Mouse (Mus musculus): ENCODE measurements around the gene Foxp2. TPM values are rescaled to one million over a fixed set of nuclear protein-coding genes. Genes with fewer than 3 reads are reported as not detected.

Foxp2 gene
- polyA plus RNA-seq, 2 experiments = 23.2 to 24.9 TPM

DNA sequence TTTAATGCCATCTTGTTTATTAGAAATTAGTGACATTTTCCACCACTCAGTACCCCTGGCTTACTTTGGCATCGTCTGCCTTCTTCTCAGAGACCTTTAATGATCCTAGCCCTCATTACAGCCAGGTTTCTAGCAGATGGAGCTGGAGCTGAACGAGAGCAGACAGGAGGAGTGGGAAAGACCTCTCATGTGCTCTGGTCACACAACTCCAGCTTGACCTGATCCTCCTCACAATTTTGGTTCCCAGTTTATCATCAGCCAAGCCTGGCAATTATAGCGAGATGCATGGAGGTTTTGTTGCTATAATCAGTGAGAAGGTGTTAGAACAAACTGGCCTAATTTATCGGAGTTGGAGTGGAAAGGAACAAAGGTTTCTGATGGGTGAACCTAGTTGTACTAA lies 500.9 kb downstream of the Foxp2 start:
- Histone ChIP-seq H3K9me3 (ENCODE audit: control insufficient read depth, low read length) (no peaks in the 10 kb centered on the region), H3K27ac (replicated peaks; ENCODE audit: low read depth, low read length) (no peak overlapping the region), H3K9ac (ENCODE audit: low read depth, low read length, severe bottlenecking) (no peak overlapping the region), H3K4me3 (replicated peaks; ENCODE audit: low read length) (no peak overlapping the region), H3K4me1 (ENCODE audit: control insufficient read depth, insufficient read depth, low read length) (no peaks in the 10 kb centered on the region), H3K4me2 (replicated peaks; ENCODE audit: low read depth, low read length, severe bottlenecking) (no peak overlapping the region), H3K27me3 (ENCODE audit: control insufficient read depth, insufficient read depth, low read length) (no peaks in the 10 kb centered on the region), H3K36me3 (ENCODE audit: control insufficient read depth, insufficient read depth, low read length) (peaks cover 5% of the 10 kb centered on the region; the same call in 1 of the 2 replicates)
- DNase-seq (ENCODE audit: low spot score) (no peak), ATAC-seq (ENCODE audit: low FRiP score, low read depth) (no peak)
- 40% methylated on average over 4 of the region's 4 CpGs for WGBS
- TF ChIP-seq POLR2A (IDR thresholded peaks at IDR 0.05; ENCODE audit: borderline replicate concordance, extremely low read depth, insufficient read depth, insufficient read length) = no peak

DNA sequence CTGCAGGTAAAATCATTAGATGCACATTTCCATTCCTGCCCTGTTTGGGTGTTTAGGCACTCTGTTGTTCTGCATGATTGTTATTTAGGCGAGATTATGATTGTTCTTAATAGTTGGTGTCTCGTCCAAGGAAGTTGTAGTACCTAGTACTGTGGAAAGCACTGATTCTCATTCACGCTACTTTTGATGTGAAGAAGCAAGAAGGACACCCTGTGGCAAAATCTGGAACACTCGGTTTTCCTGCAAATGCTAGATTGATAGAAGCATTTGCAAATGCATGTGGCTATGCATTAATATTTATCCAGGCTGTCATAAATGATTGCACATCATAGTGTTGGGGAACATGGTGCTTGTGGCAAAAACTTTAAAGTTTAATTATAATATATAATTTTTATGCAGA lies 514.0 kb downstream of the Foxp2 start:
- no peaks in the 10 kb centered on the region for H3K27me3 ChIP-seq (ENCODE audit: control insufficient read depth, insufficient read depth, low read length)
- no peak for ATAC-seq (ENCODE audit: low FRiP score, low read depth)
- H3K27ac ChIP-seq (replicated peaks; ENCODE audit: low read depth, low read length) = no peak overlapping the region
- 56% methylated on average over 4 of the region's 4 CpGs for WGBS
- no peak for TF ChIP-seq POLR2A (IDR thresholded peaks at IDR 0.05; ENCODE audit: borderline replicate concordance, extremely low read depth, insufficient read depth, insufficient read length)
- DNase-seq (ENCODE audit: low spot score) = peak; percentile 20
- H3K4me1 ChIP-seq (ENCODE audit: control insufficient read depth, insufficient read depth, low read length) = no peaks in the 10 kb centered on the region
- H3K9me3 ChIP-seq (ENCODE audit: control insufficient read depth, low read length) = no peaks in the 10 kb centered on the region
- H3K9ac ChIP-seq (ENCODE audit: low read depth, low read length, severe bottlenecking) = no peak overlapping the region
- no peak overlapping the region for H3K4me3 ChIP-seq (replicated peaks; ENCODE audit: low read length)
- H3K36me3 ChIP-seq (ENCODE audit: control insufficient read depth, insufficient read depth, low read length) = peaks cover 5% of the 10 kb centered on the region; the same call in 1 of the 2 replicates
- no peak overlapping the region for H3K4me2 ChIP-seq (replicated peaks; ENCODE audit: low read depth, low read length, severe bottlenecking)

DNA sequence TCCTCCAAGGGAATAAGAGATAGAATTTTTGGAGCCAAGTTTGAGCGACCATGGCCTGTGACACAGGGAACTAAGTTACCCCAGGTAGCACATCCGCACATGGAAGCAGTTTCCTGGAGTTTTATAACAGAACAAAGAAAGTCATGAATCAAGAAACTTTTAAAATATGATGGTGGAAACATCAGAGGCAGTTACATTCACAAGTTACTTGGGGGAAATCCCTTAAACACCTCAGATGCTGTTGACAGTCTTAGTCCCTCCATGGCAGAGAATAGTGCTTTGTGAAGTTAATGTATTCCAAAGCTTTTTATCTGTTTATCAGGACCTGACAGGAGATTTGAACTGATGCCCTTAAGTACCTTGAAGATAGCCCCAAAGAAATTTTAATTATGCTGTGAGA lies 558.6 kb downstream of the Foxp2 start:
- no peak overlapping the region for H3K4me2 ChIP-seq (replicated peaks; ENCODE audit: low read depth, low read length, severe bottlenecking)
- no peaks in the 10 kb centered on the region for H3K9me3 ChIP-seq (ENCODE audit: control insufficient read depth, low read length)
- H3K9ac ChIP-seq (ENCODE audit: low read depth, low read length, severe bottlenecking) = no peak overlapping the region
- WGBS = 79% methylated on average over 2 of the region's 2 CpGs
- TF ChIP-seq POLR2A (IDR thresholded peaks at IDR 0.05; ENCODE audit: borderline replicate concordance, extremely low read depth, insufficient read depth, insufficient read length) = no peak
- no peaks in the 10 kb centered on the region for H3K4me1 ChIP-seq (ENCODE audit: control insufficient read depth, insufficient read depth, low read length)
- DNase-seq (ENCODE audit: low spot score) = no peak
- no peaks in the 10 kb centered on the region for H3K36me3 ChIP-seq (ENCODE audit: control insufficient read depth, insufficient read depth, low read length)
- H3K27ac ChIP-seq (replicated peaks; ENCODE audit: low read depth, low read length) = no peak overlapping the region
- ATAC-seq (ENCODE audit: low FRiP score, low read depth) = no peak
- no peak overlapping the region for H3K4me3 ChIP-seq (replicated peaks; ENCODE audit: low read length)
- no peaks in the 10 kb centered on the region for H3K27me3 ChIP-seq (ENCODE audit: control insufficient read depth, insufficient read depth, low read length)

DNA sequence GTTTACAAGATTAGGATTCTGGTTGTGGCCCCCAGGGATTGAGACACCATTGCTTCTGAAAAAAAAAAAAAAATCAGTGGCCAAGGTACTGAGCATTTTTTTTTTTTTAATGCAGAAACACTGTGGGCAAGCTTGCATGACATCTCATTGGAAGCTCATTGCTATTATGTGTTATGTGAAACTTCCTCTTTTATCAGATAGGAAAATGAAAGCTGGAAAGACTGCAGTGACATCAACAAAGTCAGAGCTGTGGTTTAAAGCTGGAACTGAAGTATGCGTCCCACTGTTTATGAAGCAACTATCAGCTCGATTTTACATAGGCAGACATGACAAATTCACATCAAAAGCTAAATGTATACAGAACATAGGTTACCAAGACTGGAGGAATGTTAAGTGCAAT lies 562.2 kb downstream of the Foxp2 start:
- TF ChIP-seq POLR2A (IDR thresholded peaks at IDR 0.05; ENCODE audit: borderline replicate concordance, extremely low read depth, insufficient read depth, insufficient read length) = no peak
- H3K9ac ChIP-seq (ENCODE audit: low read depth, low read length, severe bottlenecking) = no peak overlapping the region
- H3K36me3 ChIP-seq (ENCODE audit: control insufficient read depth, insufficient read depth, low read length) = no peaks in the 10 kb centered on the region
- no peaks in the 10 kb centered on the region for H3K9me3 ChIP-seq (ENCODE audit: control insufficient read depth, low read length)
- H3K27ac ChIP-seq (replicated peaks; ENCODE audit: low read depth, low read length) = no peak overlapping the region
- ATAC-seq (ENCODE audit: low FRiP score, low read depth) = no peak
- no peaks in the 10 kb centered on the region for H3K27me3 ChIP-seq (ENCODE audit: control insufficient read depth, insufficient read depth, low read length)
- H3K4me1 ChIP-seq (ENCODE audit: control insufficient read depth, insufficient read depth, low read length) = no peaks in the 10 kb centered on the region
- no peak for DNase-seq (ENCODE audit: low spot score)
- H3K4me3 ChIP-seq (replicated peaks; ENCODE audit: low read length) = no peak overlapping the region
- WGBS = 87% methylated on average over 2 of the region's 2 CpGs
- H3K4me2 ChIP-seq (replicated peaks; ENCODE audit: low read depth, low read length, severe bottlenecking) = no peak overlapping the region

DNA sequence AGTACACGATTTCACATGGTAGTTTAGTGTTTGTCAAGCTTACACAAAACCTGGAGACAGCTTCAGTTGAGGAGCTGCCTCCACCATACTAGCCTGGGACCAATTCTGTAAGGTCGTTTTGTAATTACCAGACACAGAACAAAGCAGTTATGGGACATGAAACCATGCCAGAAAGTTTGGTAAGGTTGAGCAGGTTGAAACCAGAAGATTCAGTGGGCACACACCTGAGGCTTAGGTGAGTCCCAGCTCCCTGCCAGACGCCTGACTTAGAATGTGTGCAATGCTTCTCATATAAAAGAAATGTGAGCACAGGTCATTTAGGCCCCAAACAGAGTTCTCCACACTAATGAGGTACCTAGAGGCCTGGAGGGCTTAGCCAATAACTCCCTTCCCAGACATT lies 564.3 kb downstream of the Foxp2 start:
- no peak for TF ChIP-seq POLR2A (IDR thresholded peaks at IDR 0.05; ENCODE audit: borderline replicate concordance, extremely low read depth, insufficient read depth, insufficient read length)
- Histone ChIP-seq H3K4me3 (replicated peaks; ENCODE audit: low read length) (no peak overlapping the region), H3K4me1 (ENCODE audit: control insufficient read depth, insufficient read depth, low read length) (no peaks in the 10 kb centered on the region), H3K27me3 (ENCODE audit: control insufficient read depth, insufficient read depth, low read length) (no peaks in the 10 kb centered on the region), H3K36me3 (ENCODE audit: control insufficient read depth, insufficient read depth, low read length) (no peaks in the 10 kb centered on the region), H3K27ac (replicated peaks; ENCODE audit: low read depth, low read length) (no peak overlapping the region), H3K9me3 (ENCODE audit: control insufficient read depth, low read length) (no peaks in the 10 kb centered on the region), H3K9ac (ENCODE audit: low read depth, low read length, severe bottlenecking) (no peak overlapping the region), H3K4me2 (replicated peaks; ENCODE audit: low read depth, low read length, severe bottlenecking) (no peak overlapping the region)
- WGBS = 43% methylated on average over 3 of the region's 3 CpGs
- DNase-seq (ENCODE audit: low spot score) (no peak), ATAC-seq (ENCODE audit: low FRiP score, low read depth) (0 out of 2 replicates have a peak, but pooled peaks have one; percentile 2)

DNA sequence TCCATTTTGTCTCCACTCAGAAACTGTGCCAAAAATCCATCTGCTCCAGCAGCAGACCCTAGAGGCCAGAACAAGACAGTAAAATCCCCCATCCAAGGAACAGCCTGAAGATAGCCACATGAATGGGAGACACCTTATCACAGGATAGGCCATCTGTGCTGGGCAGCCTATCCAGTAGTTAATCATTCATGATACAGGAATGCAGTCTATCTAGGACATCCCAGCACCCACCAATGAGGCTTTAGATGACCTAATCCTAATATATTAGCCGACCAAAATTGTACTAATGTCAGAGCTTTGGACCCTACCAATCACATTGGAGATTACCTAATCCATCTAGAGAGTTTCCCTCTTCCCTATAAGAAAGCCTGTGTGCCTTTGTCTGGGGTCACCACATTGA lies 565.5 kb downstream of the Foxp2 start:
- TF ChIP-seq POLR2A (IDR thresholded peaks at IDR 0.05; ENCODE audit: borderline replicate concordance, extremely low read depth, insufficient read depth, insufficient read length) = no peak
- no peak for ATAC-seq (ENCODE audit: low FRiP score, low read depth)

More for the DNA sequence above, 565.5 kb downstream of the Foxp2 start:
- H3K4me2 ChIP-seq (replicated peaks; ENCODE audit: low read depth, low read length, severe bottlenecking) = no peak overlapping the region
- no peaks in the 10 kb centered on the region for H3K9me3 ChIP-seq (ENCODE audit: control insufficient read depth, low read length)
- no peaks in the 10 kb centered on the region for H3K36me3 ChIP-seq (ENCODE audit: control insufficient read depth, insufficient read depth, low read length)
- no peak for DNase-seq (ENCODE audit: low spot score)
- no peak overlapping the region for H3K27ac ChIP-seq (replicated peaks; ENCODE audit: low read depth, low read length)
- no peak overlapping the region for H3K9ac ChIP-seq (ENCODE audit: low read depth, low read length, severe bottlenecking)
- H3K27me3 ChIP-seq (ENCODE audit: control insufficient read depth, insufficient read depth, low read length) = no peaks in the 10 kb centered on the region
- H3K4me1 ChIP-seq (ENCODE audit: control insufficient read depth, insufficient read depth, low read length) = no peaks in the 10 kb centered on the region
- H3K4me3 ChIP-seq (replicated peaks; ENCODE audit: low read length) = no peak overlapping the region
- WGBS = 100% methylated on average over 1 of the region's 1 CpGs

Data from limb, embryonic 14.5 days (tissue).